Mouse (Mus musculus) heart, postnatal 0 days (tissue): Measurements from ENCODE around the gene Klhdc7a. TPM values are rescaled to one million over a fixed set of nuclear protein-coding genes. Genes with fewer than 3 reads are reported as not detected.
A peak's percentile ranks its signal among the peaks of the same experiment; 100 is the strongest.

Source experiments
- ATAC-seq: fragments of 200-750 bp; cut with Nextera tagmentation; 2 replicates; pipeline ENCODE4 v1.8.0; 2017; ENCODE audit warnings: low read depth, moderate number of reproducible peaks, moderate library complexity; ENCODE audit not compliant: insufficient read depth
- DNase-seq: peaks from one replicate; pipeline ENCODE4 v3.0.0-alpha.2; 2016; ENCODE audit warnings: low spot score
- H3K27ac ChIP-seq: fragments of 300-500 bp; sonication (generic); 2 replicates; pipeline ENCODE4 v1.5.1; 2014; ENCODE audit warnings: low read depth, mild to moderate bottlenecking
- H3K27me3 ChIP-seq: fragments of 300-500 bp; sonication (generic); 2 replicates; pipeline ENCODE4 v1.6.1; 2014; ENCODE audit warnings: low read length, mixed read lengths; ENCODE audit not compliant: control insufficient read depth, insufficient read depth
- H3K36me3 ChIP-seq: fragments of 300-500 bp; sonication (generic); replicated peaks from 2 replicates; pipeline ENCODE4 v1.6.1; 2014; ENCODE audit warnings: low read length, mixed read lengths; ENCODE audit not compliant: control insufficient read depth, insufficient read depth
- H3K4me1 ChIP-seq: fragments of 300-500 bp; sonication (generic); 2 replicates; pipeline ENCODE4 v1.6.1; 2014; ENCODE audit warnings: antibody characterized with exemption; ENCODE audit not compliant: control insufficient read depth, insufficient read depth
- H3K4me2 ChIP-seq: fragments of 300-500 bp; sonication (generic); 2 replicates; pipeline ENCODE4 v1.6.1; 2014; ENCODE audit warnings: low read depth, mild to moderate bottlenecking, low read length, moderate library complexity
- H3K4me3 ChIP-seq: fragments of 300-500 bp; sonication (generic); 2 replicates; pipeline ENCODE4 v1.5.1; 2014; ENCODE audit warnings: low read depth, low read length
- H3K9ac ChIP-seq: fragments of 300-500 bp; sonication (generic); replicated peaks from 2 replicates; pipeline ENCODE4 v1.6.1; 2014; ENCODE audit warnings: low read depth, low read length, mixed read lengths
- H3K9me3 ChIP-seq: fragments of 300-500 bp; sonication (generic); replicated peaks from 2 replicates; pipeline ENCODE4 v1.6.1; 2016; ENCODE audit warnings: low read length; ENCODE audit not compliant: control insufficient read depth
- CTCF ChIP-seq: IDR thresholded peaks from 2 replicates; pipeline ENCODE4 v1.5.1; 2016; ENCODE audit warnings: antibody characterized with exemption, control low read depth, low read depth
- EP300 ChIP-seq: IDR thresholded peaks from 2 replicates; pipeline ENCODE4 v1.6.1; 2016; ENCODE audit warnings: antibody characterized with exemption, low read depth
- WGBS: fragments of 180-500 bp; shearing (Covaris S2); extraction: QIAGEN DNeasy Blood & Tissue Kit; methylation state at CpG from one replicate; pipeline ENCODE4 v1.1.7; 2014; 5-methylcytosine and 5-hydroxymethylcytosine counted together
- polyA plus RNA-seq: library from polyadenylated mRNA; unstranded; fragments of >200 nt; fragmentation: Nextera tagmentation; extraction: Ambion mirVana; gene quantifications from 2 replicates; pipeline ENCODE4 v1.2.1, GENCODE M21; 2015
- total RNA-seq: library from RNA; depleted of rRNA; stranded (reverse); fragments of >200 nt; gene quantifications from 2 replicates; pipeline ENCODE4 v1.2.3, GENCODE M21; 2014; ENCODE audit warnings: low replicate concordance

The Klhdc7a gene
- total and polyA plus RNA-seq, 2 experiments from 2014 or later: 0.07 to 0.08 TPM

GRCm38 (mm10) chr4:139960086-139960713, 7.6 kb downstream of the Klhdc7a start:
- WGBS: 80% methylated on average over 12 of the region's 12 CpGs
- Histone ChIP-seq H3K4me2 (no peak overlapping the region), H3K27ac (no peak overlapping the region), H3K4me1 (no peaks in the 10 kb centered on the region), H3K4me3 (no peak overlapping the region), H3K36me3 (no peaks in the 10 kb centered on the region), H3K9me3 (no peaks in the 10 kb centered on the region), H3K27me3 (no peaks in the 10 kb centered on the region), H3K9ac (no peak overlapping the region)
- TF ChIP-seq EP300 (no peak), CTCF (no peak)
- DNase-seq: no peak
- no peak for ATAC-seq

DNA sequence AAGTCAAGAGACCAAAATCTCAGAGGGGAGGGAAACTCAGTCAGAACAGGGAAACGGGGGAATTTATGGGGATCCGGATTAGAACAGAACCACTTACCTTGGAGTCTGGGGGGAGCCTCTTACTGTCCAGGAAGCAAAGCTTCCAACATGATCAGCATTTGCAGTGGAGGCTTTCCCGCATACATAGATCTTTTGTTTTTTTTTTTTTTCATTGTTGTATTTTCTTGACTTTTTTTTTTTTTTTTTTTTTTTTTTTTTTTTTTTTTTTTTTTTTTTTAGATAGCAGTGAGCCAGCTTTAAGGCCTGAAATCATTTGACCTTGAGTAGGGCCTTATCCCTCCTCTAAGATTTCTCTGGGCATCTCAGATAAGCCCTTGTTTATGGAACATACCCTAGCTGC, 8.6 kb downstream of the Klhdc7a start:
- WGBS: 84% methylated on average over 3 of the region's 3 CpGs
- Histone ChIP-seq H3K9ac (no peak overlapping the region), H3K4me2 (no peak overlapping the region), H3K27ac (no peak overlapping the region), H3K9me3 (no peaks in the 10 kb centered on the region), H3K27me3 (no peaks in the 10 kb centered on the region), H3K4me1 (no peaks in the 10 kb centered on the region), H3K4me3 (no peak overlapping the region), H3K36me3 (no peaks in the 10 kb centered on the region)
- no peak for TF ChIP-seq CTCF
- ATAC-seq: no peak
- DNase-seq: no peak

DNA sequence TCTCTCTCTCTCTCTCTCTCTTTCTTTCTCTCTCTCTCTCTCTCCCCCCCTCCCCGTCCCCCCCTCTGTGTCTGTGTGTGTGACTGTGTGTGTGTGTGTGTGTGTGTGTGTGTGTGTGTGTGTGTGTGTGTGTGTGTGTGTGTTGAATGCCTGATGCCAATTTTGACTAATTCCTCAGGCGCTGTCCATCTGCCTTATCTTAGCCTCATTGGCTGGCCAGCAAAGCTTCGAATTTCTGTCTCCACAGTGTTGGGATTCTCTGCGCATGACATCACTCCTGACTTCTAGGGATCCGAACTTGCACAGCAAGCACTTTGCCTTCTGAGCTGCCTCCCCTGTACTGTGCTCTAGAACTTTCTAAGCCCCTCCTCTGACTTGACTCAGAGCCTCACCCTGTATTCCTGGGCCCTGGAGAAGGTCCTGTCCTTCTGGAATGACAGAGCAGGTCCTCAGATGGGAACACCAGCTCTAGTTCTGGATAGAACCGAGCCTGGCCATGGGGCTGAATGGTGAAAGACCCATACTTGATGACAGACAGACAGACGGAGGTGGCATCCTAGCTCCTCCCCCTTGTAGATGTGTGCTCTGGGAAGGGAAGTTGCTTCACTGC, 16.8 kb downstream of the Klhdc7a start:
- 32% methylated on average over 6 of the region's 7 CpGs for WGBS
- no peak overlapping the region for H3K9ac ChIP-seq
- H3K27ac ChIP-seq: no peak overlapping the region
- no peak overlapping the region for H3K4me3 ChIP-seq
- DNase-seq (no peak), ATAC-seq (no peak)
- no peaks in the 10 kb centered on the region for H3K27me3 ChIP-seq
- no peaks in the 10 kb centered on the region; the same call in 1 of the 2 replicates for H3K9me3 ChIP-seq
- H3K4me2 ChIP-seq: no peak overlapping the region
- H3K4me1 ChIP-seq: no peaks in the 10 kb centered on the region
- H3K36me3 ChIP-seq: no peaks in the 10 kb centered on the region
- TF ChIP-seq EP300: no peak
- no peak for TF ChIP-seq CTCF

GRCm38 (mm10) chr4:139950431-139950848, 17.4 kb downstream of the Klhdc7a start:
- H3K27ac ChIP-seq: no peak overlapping the region
- ATAC-seq (no peak), DNase-seq (no peak)
- H3K4me3 ChIP-seq: no peak overlapping the region
- WGBS: 3% methylated on average over 20 of the region's 20 CpGs
- no peaks in the 10 kb centered on the region; the same call in 1 of the 2 replicates for H3K9me3 ChIP-seq
- H3K36me3 ChIP-seq: no peaks in the 10 kb centered on the region
- no peaks in the 10 kb centered on the region for H3K27me3 ChIP-seq
- H3K4me2 ChIP-seq: peak overlapping the region; percentile 42
- no peak for TF ChIP-seq CTCF
- TF ChIP-seq EP300: no peak
- no peak overlapping the region for H3K9ac ChIP-seq
- H3K4me1 ChIP-seq: no peaks in the 10 kb centered on the region

GRCm38 (mm10) chr4:139948591-139948990, 19.2 kb downstream of the Klhdc7a start:
- TF ChIP-seq CTCF: no peak
- no peak for TF ChIP-seq EP300
- DNase-seq: no peak
- Histone ChIP-seq H3K4me2 (no peak overlapping the region), H3K27me3 (no peaks in the 10 kb centered on the region), H3K4me3 (no peak overlapping the region), H3K36me3 (no peaks in the 10 kb centered on the region), H3K27ac (no peak overlapping the region), H3K9ac (no peak overlapping the region), H3K9me3 (no peaks in the 10 kb centered on the region; the same call in 1 of the 2 replicates), H3K4me1 (no peaks in the 10 kb centered on the region)
- no peak for ATAC-seq
- WGBS: 28% methylated on average over 7 of the region's 7 CpGs
